Mouse (Mus musculus): ENCODE measurements at regions not wholly inside any gene's neighbourhood (a gene's known extent, or its start where the extent isn't known, plus 50 kb on each side); places are given as distances from the start of the nearest gene placed in this dataset.

- TF ChIP-seq CTCF (IDR thresholded peaks at IDR 0.05; ENCODE audit: low read depth) (peak; percentile 48), EP300 (IDR thresholded peaks at IDR 0.05; ENCODE audit: low read depth) (no peak)
Observed at GRCm38 (mm10) chr8:33068468-33068867, 360.0 kb upstream of the 5930422O12Rik start.

All from liver, postnatal 0 days (tissue).